Mouse (Mus musculus): Measurements from ENCODE around the gene Trim72.

The Trim72 gene

GRCm38 (mm10) chr7:128056917-128057444 lies 53.2 kb downstream of the Trim72 start:
- no peak for DNase-seq

DNA sequence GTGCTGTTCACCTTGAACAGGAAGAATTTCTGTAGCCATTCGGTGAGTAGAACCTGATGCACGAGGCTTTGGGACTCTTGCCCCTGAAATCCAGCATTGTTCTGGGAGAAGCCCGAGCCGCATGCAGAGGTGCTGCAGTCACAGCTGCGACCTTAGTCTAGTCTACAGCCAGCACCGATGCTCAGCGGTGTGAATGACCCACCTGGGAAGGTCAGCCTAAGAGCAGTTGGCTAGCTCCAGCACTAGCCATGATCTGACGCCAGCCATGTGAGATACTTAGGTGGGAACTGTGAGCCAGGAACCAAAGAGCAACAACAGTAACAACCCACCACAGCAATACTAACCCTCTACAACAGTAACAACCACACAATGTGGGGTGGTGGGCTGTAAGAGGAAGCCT lies 54.1 kb downstream of the Trim72 start:
- no peak for DNase-seq

DNA sequence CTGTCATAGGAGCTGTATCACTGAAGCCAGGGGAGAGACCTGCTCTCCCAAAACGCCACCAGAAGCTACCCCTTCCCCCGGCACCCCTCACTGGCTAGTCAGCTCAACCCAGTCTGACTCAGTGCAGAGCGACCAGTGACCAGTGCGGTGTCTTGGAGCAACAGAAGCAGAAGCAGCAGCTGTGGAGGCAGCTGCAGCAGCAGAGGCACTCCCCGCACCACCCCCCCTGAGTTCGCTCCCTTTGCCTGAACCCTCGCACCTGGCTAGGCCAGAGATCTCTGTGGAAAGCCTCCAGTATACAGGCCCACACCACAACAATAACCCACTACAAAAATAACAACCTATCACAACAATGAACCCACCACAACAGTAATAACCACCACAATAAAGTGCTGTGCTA lies 54.8 kb downstream of the Trim72 start:
- no peak for DNase-seq

DNA sequence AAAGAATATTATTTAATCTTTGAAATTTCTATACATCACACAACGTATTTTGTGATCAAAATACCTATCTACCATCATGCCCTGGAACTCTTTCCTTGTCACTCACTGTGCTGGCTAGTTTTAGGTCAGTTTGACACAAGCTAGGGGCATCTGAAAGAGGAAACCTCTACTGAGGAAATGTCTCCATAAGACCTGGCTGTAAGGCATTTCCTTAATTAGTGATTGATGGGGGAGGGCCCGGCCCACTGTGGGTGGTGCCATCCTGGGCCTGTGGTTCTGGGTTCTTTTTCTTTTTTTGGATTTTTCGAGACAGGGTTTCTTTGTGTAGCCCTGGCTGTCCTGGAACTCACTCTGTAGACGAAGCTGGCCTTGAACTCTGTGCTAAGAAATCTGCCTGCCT lies 55.3 kb downstream of the Trim72 start:
- no peak for DNase-seq

Data from spleen, adult 18-20 months (tissue).